Mouse (Mus musculus) forelimb bud, embryonic 11.5 days (tissue): ENCODE measurements around the gene Slc5a9.
"Not testable (repeated sequence)": the region's sequence is repeated elsewhere in the genome, so short reads cannot be mapped to it uniquely, and the experiment has no call there.

Experiments used
- DNase-seq: peaks from one replicate; pipeline ENCODE4 v3.0.0-alpha.2; 2012; ENCODE audit warnings: low read depth, low spot score

The Slc5a9 gene

DNA sequence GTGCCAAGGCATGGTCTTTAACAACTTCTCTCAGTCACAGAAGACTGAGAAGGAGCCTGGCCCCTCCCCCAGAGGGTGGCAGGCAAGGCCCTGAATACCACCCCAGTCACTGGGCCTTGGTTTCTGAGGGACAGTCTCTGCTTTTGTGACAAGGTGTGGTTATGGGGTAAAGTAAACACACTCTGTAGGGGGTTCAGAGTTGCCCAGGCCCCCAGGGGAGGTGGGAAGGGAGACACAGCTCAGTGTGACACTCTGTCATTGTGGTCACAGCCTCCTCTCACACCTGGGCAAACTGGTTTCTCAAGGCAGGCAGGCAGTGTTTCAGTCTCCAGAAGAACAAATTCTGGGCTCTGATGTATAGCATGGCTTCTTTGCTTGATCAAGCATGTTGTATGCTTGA is at the start of gene Slc5a9:
Gene Slc5a9, minus strand, starts transcription at position 144 of the 400 bp plus-strand sequence.
- DNase-seq = no peak

DNA sequence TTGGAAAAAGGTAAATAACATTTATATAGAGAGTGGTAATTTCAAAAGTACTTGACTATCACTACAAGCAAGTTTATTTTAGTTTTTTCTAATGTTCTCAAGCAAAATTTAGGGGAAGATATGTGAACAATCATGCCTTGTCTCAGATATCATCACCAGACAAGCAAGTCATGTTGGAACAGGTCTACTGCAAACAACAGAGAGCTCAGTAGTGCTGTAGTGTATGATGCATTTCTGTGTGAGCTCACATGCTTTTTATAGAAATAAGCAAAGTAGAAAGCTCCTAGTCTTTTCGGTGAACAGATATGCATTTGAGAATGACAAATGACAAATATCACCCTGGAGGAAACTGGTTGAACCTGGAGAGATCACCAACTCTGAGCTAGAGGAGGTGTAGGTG is 16.4 kb upstream of the Slc5a9 start, which contains the start of gene Skint8:
Gene Skint8, plus strand, starts transcription at position 301 of the 400 bp plus-strand sequence.
- no peak for DNase-seq

DNA sequence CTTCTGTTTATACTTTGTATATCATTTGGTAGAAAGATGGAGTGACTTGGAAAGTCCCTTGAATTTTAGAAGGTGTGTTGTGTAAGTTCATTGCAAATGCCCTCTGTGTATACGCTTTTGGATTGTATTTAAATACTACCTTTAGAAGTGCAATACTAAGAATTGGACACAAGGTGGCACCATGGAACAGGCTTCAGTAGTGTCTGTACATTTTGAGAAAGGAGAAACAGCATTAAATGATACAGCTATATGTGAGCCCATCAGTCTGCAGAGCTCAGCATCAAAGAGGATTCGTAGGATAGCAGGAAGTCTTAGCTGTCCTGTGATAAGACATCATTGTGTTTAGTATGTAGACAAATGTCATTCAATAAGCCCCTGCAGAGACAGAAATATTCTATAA is 5.2 kb upstream of the Slc5a9 start:
- DNase-seq = peak; percentile 53

DNA sequence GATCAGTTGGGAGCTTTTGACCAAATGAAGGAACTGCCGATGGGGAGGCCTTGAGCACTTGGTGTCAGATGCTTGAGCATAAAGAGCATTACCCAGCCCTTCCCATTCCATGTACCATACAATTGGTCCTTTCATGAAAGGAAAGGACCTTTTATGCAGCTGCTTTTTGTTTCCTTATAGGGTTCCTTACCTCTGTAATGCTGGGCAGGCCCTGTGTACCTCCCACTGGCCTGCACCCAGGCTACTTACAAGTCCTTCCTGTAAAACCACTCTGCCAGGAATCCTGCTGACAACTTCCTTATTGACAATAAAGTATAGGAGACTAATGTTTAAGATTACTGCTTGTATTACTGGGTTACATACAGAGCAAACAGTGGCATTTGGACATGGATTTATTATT is 1.2 kb downstream of the Slc5a9 start:
- DNase-seq = no peak

DNA sequence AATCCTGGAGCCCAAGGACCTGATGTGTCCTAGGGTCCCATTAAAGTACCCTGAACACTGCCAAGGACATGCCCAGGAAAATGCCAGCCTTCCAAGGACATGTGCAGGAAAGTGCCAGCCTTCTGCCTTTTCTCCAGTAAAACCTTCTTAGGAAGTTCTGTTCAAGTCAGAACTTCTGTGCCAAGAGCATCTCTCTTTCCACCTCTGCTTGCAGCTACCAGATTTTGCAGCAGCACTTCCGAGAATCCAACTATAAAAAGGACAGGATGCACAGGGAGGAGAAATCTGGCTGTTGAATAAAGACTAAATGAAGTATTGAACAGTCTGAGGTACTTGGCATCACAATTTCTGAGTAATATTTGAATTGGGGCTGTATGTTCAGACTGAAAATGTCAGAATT is 2.2 kb downstream of the Slc5a9 start:
- not testable (repeated sequence) for DNase-seq

DNA sequence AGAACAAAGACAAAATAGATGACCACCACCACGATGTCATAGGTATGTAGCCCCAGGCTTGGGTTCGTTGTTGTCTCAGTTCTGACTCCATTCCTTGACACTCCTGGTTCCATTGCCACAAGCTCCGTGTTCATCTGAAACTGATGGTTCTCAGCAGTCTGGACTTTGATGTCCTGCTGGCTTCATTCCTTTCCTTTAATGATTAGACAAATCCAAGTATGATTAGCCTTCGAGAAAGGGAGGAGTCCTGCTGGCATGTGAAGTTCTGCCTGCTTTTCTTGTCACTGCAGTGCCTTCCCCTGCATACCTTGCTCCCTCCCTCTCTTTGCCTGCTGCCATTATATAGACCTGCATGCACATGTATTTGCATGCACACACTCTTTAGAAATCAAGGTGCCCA is 4.2 kb downstream of the Slc5a9 start:
- DNase-seq = no peak

DNA sequence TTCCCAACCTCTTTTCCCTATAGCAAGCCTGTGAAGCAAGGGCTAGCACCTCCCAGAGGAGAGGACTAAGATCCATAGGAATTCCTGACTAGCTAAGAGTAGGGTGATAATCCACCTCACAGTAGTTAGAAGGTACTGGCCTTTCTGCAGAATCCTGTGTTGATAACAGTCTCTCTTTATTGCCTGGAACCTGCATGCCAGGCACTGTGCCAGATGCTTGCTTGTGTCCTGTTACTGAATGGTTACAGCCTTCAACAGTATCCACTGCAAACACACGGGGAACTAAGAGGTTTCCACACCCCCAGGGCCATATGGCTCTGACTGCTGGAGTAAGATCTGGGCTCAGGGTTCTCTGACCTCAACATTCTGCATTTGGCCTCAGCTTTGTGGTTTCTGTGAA is 5.0 kb downstream of the Slc5a9 start:
- DNase-seq = no peak

DNA sequence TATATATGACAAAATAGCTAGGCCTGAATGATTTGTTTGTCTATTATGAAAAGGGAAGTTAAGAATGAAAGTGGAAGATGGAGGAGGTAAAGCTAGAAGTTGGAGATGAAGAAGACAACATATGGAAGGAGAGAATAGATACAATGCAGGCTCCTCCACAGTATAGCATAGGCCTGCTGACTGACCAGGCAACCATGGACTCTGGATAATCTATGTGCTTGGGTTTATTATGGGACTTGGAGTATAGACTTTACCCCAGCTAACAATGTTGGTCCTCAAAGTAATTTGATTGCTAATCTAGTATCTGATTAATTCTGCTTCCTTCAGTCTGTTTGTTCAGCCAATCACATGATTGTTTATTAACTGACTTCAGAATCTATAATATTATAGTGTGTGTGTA is 10.6 kb downstream of the Slc5a9 start:
- no peak for DNase-seq

DNA sequence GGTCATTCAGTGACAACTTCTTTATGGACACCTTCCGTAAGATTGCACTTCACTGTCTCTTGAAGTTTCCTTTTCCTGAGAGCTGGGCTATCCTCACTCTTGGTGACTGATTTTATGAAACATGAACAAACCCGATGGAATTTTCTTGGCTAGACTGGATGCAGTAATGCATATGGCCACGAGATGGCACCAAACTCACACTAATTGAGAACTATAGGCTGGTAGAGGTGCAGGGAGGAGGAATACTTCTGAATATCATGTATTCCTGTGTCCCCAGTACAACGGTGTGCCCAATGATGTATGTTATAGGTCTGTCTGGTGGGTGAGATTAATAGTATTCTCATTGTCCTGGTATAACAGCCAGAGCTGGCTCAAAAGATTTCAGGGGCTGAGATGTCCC is 16.1 kb downstream of the Slc5a9 start:
- DNase-seq = peak; percentile 74

DNA sequence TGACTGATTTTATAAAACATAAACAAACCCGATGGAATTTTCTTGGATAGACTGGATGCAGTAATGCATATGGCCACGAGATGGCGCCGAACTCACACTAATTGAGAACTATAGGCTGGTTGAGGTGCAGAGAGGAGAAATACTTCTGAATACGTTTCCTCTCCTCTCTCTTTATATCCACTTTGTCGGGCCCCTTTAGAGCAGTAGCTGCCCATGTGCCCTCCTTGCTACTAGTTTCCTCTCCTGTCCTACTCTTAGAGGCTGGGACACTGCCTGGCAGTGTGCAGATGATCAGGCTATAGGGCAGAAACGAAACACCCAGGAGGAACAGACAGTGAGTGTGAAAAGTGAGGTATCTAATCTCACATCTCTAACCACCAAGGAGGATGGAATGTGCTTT is 16.7 kb downstream of the Slc5a9 start:
- DNase-seq = peak; percentile 66

DNA sequence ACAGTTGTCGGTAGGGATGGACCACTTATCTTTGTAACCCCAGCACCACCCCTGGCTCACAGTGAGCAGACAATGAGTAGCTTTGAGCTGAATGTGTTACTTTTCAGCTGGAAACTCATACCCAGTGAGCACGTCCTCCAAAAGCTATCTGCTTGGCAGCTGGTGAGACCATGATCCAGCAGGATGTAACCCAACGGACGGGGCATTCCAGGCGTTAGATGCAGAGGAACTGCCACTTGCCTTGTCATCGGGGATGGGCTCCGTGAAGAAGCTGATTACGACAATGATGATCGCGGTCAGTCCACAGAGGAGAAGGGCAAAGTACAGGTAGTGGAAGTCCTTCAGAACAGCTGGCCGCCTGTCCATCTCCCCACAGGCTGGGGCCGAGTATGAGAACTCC is 19.2 kb downstream of the Slc5a9 start:
- DNase-seq = no peak

DNA sequence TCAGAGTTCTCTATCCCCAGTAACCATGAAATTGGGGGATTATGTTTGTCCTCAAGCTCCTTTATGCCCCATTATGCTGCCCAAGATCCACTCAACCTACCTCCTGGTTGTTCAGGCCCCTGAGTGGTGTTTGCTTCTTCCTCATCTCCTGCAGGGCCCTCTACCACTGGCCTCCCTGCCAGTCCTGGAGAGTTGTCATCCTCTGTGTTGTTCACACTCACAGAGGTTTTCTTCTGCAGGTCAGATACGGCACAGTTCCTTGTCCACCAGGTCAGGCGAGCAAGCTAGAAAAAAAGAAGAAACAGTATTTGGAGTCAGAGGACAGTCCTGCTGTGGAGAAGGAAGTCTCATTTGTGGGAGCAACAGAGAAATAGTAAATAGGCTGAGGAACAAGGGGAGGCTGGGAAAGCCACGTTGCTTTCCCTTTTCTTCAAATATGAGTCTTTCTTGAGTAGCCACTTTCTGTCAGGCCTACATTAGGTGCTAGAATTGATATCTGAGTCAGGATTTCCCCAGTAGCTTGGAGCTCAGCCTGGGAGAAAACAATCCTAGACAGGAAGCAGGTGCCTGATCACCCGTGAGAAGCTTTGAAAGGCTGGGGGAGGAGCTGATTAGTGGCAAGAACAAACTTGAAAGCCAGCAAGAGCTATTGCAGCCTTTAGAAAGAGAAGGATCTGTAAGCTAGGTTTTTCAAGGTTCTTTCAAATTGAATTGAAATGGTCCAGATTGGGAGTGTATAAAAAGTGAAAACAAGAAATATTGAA is 22.4 kb downstream of the Slc5a9 start:
- no peak for DNase-seq

DNA sequence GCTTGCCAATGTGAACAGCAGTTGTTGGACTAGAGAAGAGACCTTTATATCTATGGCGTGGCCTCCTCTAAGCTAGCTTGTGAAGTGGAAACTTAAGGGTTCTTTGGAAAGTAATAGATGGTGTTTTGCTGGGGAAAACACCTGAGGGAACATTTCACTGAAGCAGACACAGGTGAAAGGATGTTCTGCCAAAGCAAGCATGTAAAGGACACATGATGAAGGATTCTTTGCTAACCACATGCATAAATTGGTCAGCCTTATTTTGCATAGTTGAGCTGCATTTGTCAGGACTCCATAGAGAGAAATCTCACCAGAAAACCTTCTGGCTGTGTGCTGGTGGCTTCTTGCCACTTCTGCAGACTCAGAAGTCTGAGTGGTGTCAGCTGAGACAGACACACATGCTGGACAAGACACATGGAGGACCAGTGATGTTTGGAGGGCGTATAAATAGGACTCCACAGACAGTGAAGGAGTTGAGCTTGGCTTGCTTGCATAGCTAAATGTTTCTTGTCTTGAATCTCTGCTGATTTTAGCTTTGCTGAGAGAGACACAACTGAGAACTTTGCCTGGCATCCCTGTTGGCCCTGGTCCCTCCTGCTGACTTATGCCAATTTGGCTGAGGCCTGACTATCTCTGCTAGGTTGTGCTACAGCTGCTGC is 34.8 kb downstream of the Slc5a9 start:
- DNase-seq = no peak

DNA sequence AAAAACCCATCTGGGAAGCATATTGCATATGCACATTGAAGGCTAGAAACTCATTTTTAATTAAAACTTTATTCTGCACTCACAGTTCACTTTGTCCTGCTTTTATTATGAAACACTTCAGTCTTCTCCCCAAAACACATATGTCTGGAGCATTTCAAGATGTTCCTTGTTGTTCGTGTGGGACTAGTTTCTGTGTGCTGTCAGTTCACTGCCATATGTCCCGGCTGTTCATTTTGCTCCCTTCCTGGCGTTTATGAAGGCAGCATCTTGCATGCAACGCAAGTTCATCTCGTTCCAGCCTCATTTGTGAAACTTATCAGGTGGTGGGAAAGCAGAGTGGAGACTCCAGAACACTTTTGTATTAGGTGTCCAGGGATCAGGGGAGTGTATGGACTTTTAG is 36.0 kb downstream of the Slc5a9 start:
- peak; percentile 7 for DNase-seq

DNA sequence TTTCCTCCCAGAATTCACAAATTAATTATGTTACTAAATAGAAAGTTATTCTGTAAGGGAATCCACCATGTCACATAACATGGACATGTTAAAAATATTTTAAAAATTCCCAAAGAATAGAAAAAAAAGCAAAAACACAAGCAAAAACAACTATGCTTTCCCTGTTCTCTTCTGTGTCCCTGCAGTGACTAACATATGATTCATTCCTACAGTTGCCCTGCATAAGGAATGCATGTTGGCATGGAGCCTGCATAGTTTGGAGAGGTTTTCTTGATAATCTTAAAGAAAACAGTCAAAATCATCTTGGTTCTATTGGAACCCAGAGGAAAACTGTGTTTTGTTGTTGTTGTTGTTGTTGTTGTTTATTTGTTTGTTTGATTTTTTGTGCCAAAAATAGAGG is 50.1 kb downstream of the Slc5a9 start:
- no peak for DNase-seq

DNA sequence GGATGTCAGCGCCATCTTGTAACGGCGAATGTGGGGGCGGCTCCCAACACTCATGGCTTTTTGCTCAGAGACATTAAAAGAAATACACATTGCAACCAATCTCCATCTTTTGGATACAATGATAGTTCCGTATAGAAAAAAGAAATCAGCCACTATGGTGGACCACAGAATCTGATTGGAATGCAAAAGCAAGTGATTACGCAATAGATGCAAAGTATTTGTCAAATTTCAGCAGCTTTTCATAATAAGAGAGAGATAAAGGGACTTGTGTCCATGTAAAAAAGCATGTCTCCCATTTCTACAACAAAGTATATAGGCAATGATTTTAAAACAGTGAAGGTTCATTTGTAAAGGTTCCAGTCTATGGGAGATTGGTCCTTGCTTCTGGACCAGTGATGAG is 63.8 kb downstream of the Slc5a9 start:
- no peak for DNase-seq
